Mouse (Mus musculus): ENCODE measurements around the gene Bphl. TPM values are rescaled to one million over a fixed set of nuclear protein-coding genes. Genes with fewer than 3 reads are reported as not detected.

Bphl gene
- polyA plus RNA-seq, 1 experiment from 2014 or later = 48.9 TPM

GRCm38 (mm10) chr13:34109035-34109676 lies 71.8 kb downstream of the Bphl start:
- no peak for ATAC-seq (ENCODE audit: insufficient read depth, low FRiP score)
- H3K4me1 ChIP-seq (ENCODE audit: control insufficient read depth, insufficient read depth, low read length) = no peaks in the 10 kb centered on the region
- H3K9ac ChIP-seq (ENCODE audit: low read length) = no peak overlapping the region
- H3K9me3 ChIP-seq (replicated peaks; ENCODE audit: control insufficient read depth, low read length) = no peaks in the 10 kb centered on the region
- no peaks in the 10 kb centered on the region for H3K36me3 ChIP-seq (ENCODE audit: control insufficient read depth, insufficient read depth, low read length)
- H3K27me3 ChIP-seq (ENCODE audit: control insufficient read depth, insufficient read depth, low read length) = no peaks in the 10 kb centered on the region
- no peak overlapping the region for H3K27ac ChIP-seq (ENCODE audit: low read length)
- WGBS = 66% methylated on average over 4 of the region's 4 CpGs
- no peak overlapping the region for H3K4me2 ChIP-seq (ENCODE audit: low read depth, low read length)
- H3K4me3 ChIP-seq (replicated peaks; ENCODE audit: low read length) = no peak overlapping the region

GRCm38 (mm10) chr13:34109677-34110058 lies 72.3 kb downstream of the Bphl start:
- H3K27ac ChIP-seq (ENCODE audit: low read length) = no peak overlapping the region
- H3K4me2 ChIP-seq (ENCODE audit: low read depth, low read length) = no peak overlapping the region
- H3K27me3 ChIP-seq (ENCODE audit: control insufficient read depth, insufficient read depth, low read length) = no peaks in the 10 kb centered on the region
- no peak for ATAC-seq (ENCODE audit: insufficient read depth, low FRiP score)
- H3K9ac ChIP-seq (ENCODE audit: low read length) = no peak overlapping the region
- no peaks in the 10 kb centered on the region for H3K4me1 ChIP-seq (ENCODE audit: control insufficient read depth, insufficient read depth, low read length)
- no peak overlapping the region for H3K4me3 ChIP-seq (replicated peaks; ENCODE audit: low read length)
- H3K9me3 ChIP-seq (replicated peaks; ENCODE audit: control insufficient read depth, low read length) = no peaks in the 10 kb centered on the region
- 54% methylated on average over 4 of the region's 4 CpGs for WGBS
- no peaks in the 10 kb centered on the region for H3K36me3 ChIP-seq (ENCODE audit: control insufficient read depth, insufficient read depth, low read length)

GRCm38 (mm10) chr13:34111019-34111418 lies 73.6 kb downstream of the Bphl start:
- Histone ChIP-seq H3K9me3 (replicated peaks; ENCODE audit: control insufficient read depth, low read length) (no peaks in the 10 kb centered on the region), H3K36me3 (ENCODE audit: control insufficient read depth, insufficient read depth, low read length) (no peaks in the 10 kb centered on the region), H3K4me3 (replicated peaks; ENCODE audit: low read length) (no peak overlapping the region), H3K27ac (ENCODE audit: low read length) (no peak overlapping the region), H3K27me3 (ENCODE audit: control insufficient read depth, insufficient read depth, low read length) (no peaks in the 10 kb centered on the region), H3K4me2 (ENCODE audit: low read depth, low read length) (no peak overlapping the region), H3K9ac (ENCODE audit: low read length) (no peak overlapping the region), H3K4me1 (ENCODE audit: control insufficient read depth, insufficient read depth, low read length) (no peaks in the 10 kb centered on the region)
- peak; percentile 53; the same call in 1 of the 2 replicates for ATAC-seq (ENCODE audit: insufficient read depth, low FRiP score)
- 36% methylated on average over 5 of the region's 5 CpGs for WGBS

- no peaks in the 10 kb centered on the region for H3K36me3 ChIP-seq (ENCODE audit: control insufficient read depth, insufficient read depth, low read length)
- 71% methylated on average over 3 of the region's 3 CpGs for WGBS
- no peaks in the 10 kb centered on the region for H3K27me3 ChIP-seq (ENCODE audit: control insufficient read depth, insufficient read depth, low read length)
- H3K4me2 ChIP-seq (ENCODE audit: low read depth, low read length) = no peak overlapping the region
- H3K9ac ChIP-seq (ENCODE audit: low read length) = no peak overlapping the region
- H3K9me3 ChIP-seq (replicated peaks; ENCODE audit: control insufficient read depth, low read length) = no peaks in the 10 kb centered on the region
- no peak overlapping the region for H3K4me3 ChIP-seq (replicated peaks; ENCODE audit: low read length)
- no peak for ATAC-seq (ENCODE audit: insufficient read depth, low FRiP score)
- no peak overlapping the region for H3K27ac ChIP-seq (ENCODE audit: low read length)
- no peaks in the 10 kb centered on the region for H3K4me1 ChIP-seq (ENCODE audit: control insufficient read depth, insufficient read depth, low read length)
These were observed 74.5 kb downstream of the Bphl start for GRCm38 (mm10) chr13:34111878-34112277.

- no peak overlapping the region for H3K4me3 ChIP-seq (replicated peaks; ENCODE audit: low read length)
- no peaks in the 10 kb centered on the region for H3K9me3 ChIP-seq (replicated peaks; ENCODE audit: control insufficient read depth, low read length)
- H3K4me2 ChIP-seq (ENCODE audit: low read depth, low read length) = no peak overlapping the region
- H3K4me1 ChIP-seq (ENCODE audit: control insufficient read depth, insufficient read depth, low read length) = no peaks in the 10 kb centered on the region
- 60% methylated on average over 5 of the region's 5 CpGs for WGBS
- no peaks in the 10 kb centered on the region for H3K36me3 ChIP-seq (ENCODE audit: control insufficient read depth, insufficient read depth, low read length)
- ATAC-seq (ENCODE audit: insufficient read depth, low FRiP score) = peak; percentile 76; the same call in 1 of the 2 replicates
- H3K27ac ChIP-seq (ENCODE audit: low read length) = no peak overlapping the region
- no peak overlapping the region for H3K9ac ChIP-seq (ENCODE audit: low read length)
- H3K27me3 ChIP-seq (ENCODE audit: control insufficient read depth, insufficient read depth, low read length) = no peaks in the 10 kb centered on the region
These were observed 75.1 kb downstream of the Bphl start for GRCm38 (mm10) chr13:34112369-34113081.

- no peak overlapping the region for H3K9ac ChIP-seq (ENCODE audit: low read length)
- ATAC-seq (ENCODE audit: insufficient read depth, low FRiP score) = no peak
These were observed 75.7 kb downstream of the Bphl start for GRCm38 (mm10) chr13:34113086-34113485.

GRCm38 (mm10) chr13:34114654-34115053 lies 77.3 kb downstream of the Bphl start:
- Histone ChIP-seq H3K27me3 (ENCODE audit: control insufficient read depth, insufficient read depth, low read length) (no peaks in the 10 kb centered on the region), H3K27ac (ENCODE audit: low read length) (no peak overlapping the region), H3K36me3 (ENCODE audit: control insufficient read depth, insufficient read depth, low read length) (no peaks in the 10 kb centered on the region), H3K9me3 (replicated peaks; ENCODE audit: control insufficient read depth, low read length) (no peaks in the 10 kb centered on the region), H3K4me1 (ENCODE audit: control insufficient read depth, insufficient read depth, low read length) (no peaks in the 10 kb centered on the region), H3K4me2 (ENCODE audit: low read depth, low read length) (no peak overlapping the region), H3K9ac (ENCODE audit: low read length) (no peak overlapping the region), H3K4me3 (replicated peaks; ENCODE audit: low read length) (no peak overlapping the region)
- no peak for ATAC-seq (ENCODE audit: insufficient read depth, low FRiP score)
- WGBS = 76% methylated on average over 4 of the region's 4 CpGs

More at GRCm38 (mm10) chr13:34113086-34113485, 75.7 kb downstream of the Bphl start:
- H3K9me3 ChIP-seq (replicated peaks; ENCODE audit: control insufficient read depth, low read length) = no peaks in the 10 kb centered on the region
- no peaks in the 10 kb centered on the region for H3K27me3 ChIP-seq (ENCODE audit: control insufficient read depth, insufficient read depth, low read length)
- H3K4me1 ChIP-seq (ENCODE audit: control insufficient read depth, insufficient read depth, low read length) = no peaks in the 10 kb centered on the region
- H3K4me2 ChIP-seq (ENCODE audit: low read depth, low read length) = no peak overlapping the region
- H3K36me3 ChIP-seq (ENCODE audit: control insufficient read depth, insufficient read depth, low read length) = no peaks in the 10 kb centered on the region
- 93% methylated on average over 3 of the region's 3 CpGs for WGBS
- no peak overlapping the region for H3K4me3 ChIP-seq (replicated peaks; ENCODE audit: low read length)
- no peak overlapping the region for H3K27ac ChIP-seq (ENCODE audit: low read length)

GRCm38 (mm10) chr13:34116508-34116907 lies 79.1 kb downstream of the Bphl start:
- WGBS = 71% methylated on average over 6 of the region's 6 CpGs
- no peak overlapping the region for H3K4me3 ChIP-seq (replicated peaks; ENCODE audit: low read length)
- H3K4me2 ChIP-seq (ENCODE audit: low read depth, low read length) = no peak overlapping the region

GRCm38 (mm10) chr13:34118816-34119215 lies 81.4 kb downstream of the Bphl start:
- no peaks in the 10 kb centered on the region for H3K9me3 ChIP-seq (replicated peaks; ENCODE audit: control insufficient read depth, low read length)
- WGBS = 65% methylated on average over 4 of the region's 4 CpGs
- no peak overlapping the region for H3K4me3 ChIP-seq (replicated peaks; ENCODE audit: low read length)

More at GRCm38 (mm10) chr13:34116508-34116907, 79.1 kb downstream of the Bphl start:
- Histone ChIP-seq H3K9ac (ENCODE audit: low read length) (no peak overlapping the region), H3K9me3 (replicated peaks; ENCODE audit: control insufficient read depth, low read length) (no peaks in the 10 kb centered on the region), H3K27me3 (ENCODE audit: control insufficient read depth, insufficient read depth, low read length) (no peaks in the 10 kb centered on the region), H3K36me3 (ENCODE audit: control insufficient read depth, insufficient read depth, low read length) (no peaks in the 10 kb centered on the region), H3K4me1 (ENCODE audit: control insufficient read depth, insufficient read depth, low read length) (no peaks in the 10 kb centered on the region), H3K27ac (ENCODE audit: low read length) (no peak overlapping the region)
- no peak for ATAC-seq (ENCODE audit: insufficient read depth, low FRiP score)

More at GRCm38 (mm10) chr13:34118816-34119215, 81.4 kb downstream of the Bphl start:
- H3K4me2 ChIP-seq (ENCODE audit: low read depth, low read length) = no peak overlapping the region
- ATAC-seq (ENCODE audit: insufficient read depth, low FRiP score) = no peak
- H3K4me1 ChIP-seq (ENCODE audit: control insufficient read depth, insufficient read depth, low read length) = no peaks in the 10 kb centered on the region
- H3K27ac ChIP-seq (ENCODE audit: low read length) = no peak overlapping the region
- no peaks in the 10 kb centered on the region for H3K27me3 ChIP-seq (ENCODE audit: control insufficient read depth, insufficient read depth, low read length)
- no peaks in the 10 kb centered on the region for H3K36me3 ChIP-seq (ENCODE audit: control insufficient read depth, insufficient read depth, low read length)
- no peak overlapping the region for H3K9ac ChIP-seq (ENCODE audit: low read length)
